Mouse (Mus musculus): Measurements from ENCODE around the gene Eif3g. TPM values are rescaled to one million over a fixed set of nuclear protein-coding genes. Genes with fewer than 3 reads are reported as not detected.

Eif3g gene
- polyA plus RNA-seq, 1 experiment from 2014 or later, result 334 TPM

DNA sequence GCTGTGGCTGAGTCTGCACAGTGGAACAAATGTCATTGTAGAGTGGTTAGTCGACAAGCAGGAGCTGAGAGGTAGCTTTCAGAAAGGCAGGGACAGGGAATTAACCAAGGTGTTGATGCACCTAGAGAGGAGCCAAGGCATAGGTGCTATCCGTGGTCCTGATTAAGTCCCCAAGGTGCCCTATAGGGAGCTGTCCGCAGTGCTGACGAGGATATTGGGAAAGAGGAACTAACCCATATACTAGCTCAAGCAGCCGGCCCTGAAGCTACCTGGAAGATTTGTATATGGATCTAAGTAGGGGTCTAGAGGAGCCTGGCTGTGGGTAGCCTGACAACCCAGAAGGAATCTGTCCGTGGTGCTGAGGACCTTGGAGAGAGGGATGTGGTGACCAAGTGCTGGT lies 41.3 kb downstream of the Eif3g start:
- Histone ChIP-seq H3K9ac (ENCODE audit: low read length) (no peak overlapping the region), H3K36me3 (ENCODE audit: control insufficient read depth, insufficient read depth, low read length) (no peaks in the 10 kb centered on the region), H3K4me2 (ENCODE audit: low read depth, low read length, severe bottlenecking) (no peak overlapping the region), H3K4me1 (replicated peaks; ENCODE audit: control insufficient read depth, insufficient read depth, low read length) (no peaks in the 10 kb centered on the region), H3K9me3 (ENCODE audit: control insufficient read depth, low read length) (no peaks in the 10 kb centered on the region), H3K27ac (ENCODE audit: low read depth, low read length) (no peak overlapping the region), H3K4me3 (ENCODE audit: low read depth, low read length) (no peak overlapping the region), H3K27me3 (ENCODE audit: control insufficient read depth, insufficient read depth, low read length) (no peaks in the 10 kb centered on the region)
- WGBS, result 10% methylated on average over 6 of the region's 6 CpGs
- DNase-seq (ENCODE audit: low spot score) (no peak), ATAC-seq (replicated peaks; ENCODE audit: low FRiP score) (no peak)

GRCm38 (mm10) chr9:20850179-20850578 lies 48.2 kb downstream of the Eif3g start:
- WGBS, result 89% methylated on average over 2 of the region's 2 CpGs
- no peak for DNase-seq (ENCODE audit: low spot score)
- H3K4me3 ChIP-seq (ENCODE audit: low read depth, low read length), result no peak overlapping the region
- no peaks in the 10 kb centered on the region for H3K4me1 ChIP-seq (replicated peaks; ENCODE audit: control insufficient read depth, insufficient read depth, low read length)
- no peak overlapping the region for H3K4me2 ChIP-seq (ENCODE audit: low read depth, low read length, severe bottlenecking)
- no peak for ATAC-seq (replicated peaks; ENCODE audit: low FRiP score)
- H3K9ac ChIP-seq (ENCODE audit: low read length), result no peak overlapping the region
- no peaks in the 10 kb centered on the region for H3K9me3 ChIP-seq (ENCODE audit: control insufficient read depth, low read length)
- H3K36me3 ChIP-seq (ENCODE audit: control insufficient read depth, insufficient read depth, low read length), result no peaks in the 10 kb centered on the region
- H3K27ac ChIP-seq (ENCODE audit: low read depth, low read length), result no peak overlapping the region
- no peaks in the 10 kb centered on the region for H3K27me3 ChIP-seq (ENCODE audit: control insufficient read depth, insufficient read depth, low read length)

Small RNA genes within 50 kb of the gene (microRNA-seq; reads per million reads assigned to microRNA genes)
- gene Mir7081 (ENCODE audit: insufficient number of aligned reads), result 2.5 reads per million

Other genes starting within 250 kb of the Eif3g start
- gene Pin1, start 246.5 kb downstream of the Eif3g start, polyA plus RNA-seq (2014; fragmentation: Nextera tagmentation; extraction: Ambion mirVana), result 63.0 and 72.5 TPM in 2 replicates
- gene Olfm2, start 152.3 kb downstream of the Eif3g start, polyA plus RNA-seq (2014; fragmentation: Nextera tagmentation; extraction: Ambion mirVana), result 15.4 and 19.8 TPM in 2 replicates
- 0.52 and 0.59 TPM in 2 replicates for gene Col5a3, start 83.6 kb downstream of the Eif3g start, polyA plus RNA-seq (2014; fragmentation: Nextera tagmentation; extraction: Ambion mirVana)
- gene Rdh8, start 80.1 kb downstream of the Eif3g start, polyA plus RNA-seq (2014; fragmentation: Nextera tagmentation; extraction: Ambion mirVana), result not detected in 2 replicates
- 1.3 and 1.6 TPM in 2 replicates for gene A230050P20Rik, start 30.0 kb downstream of the Eif3g start, polyA plus RNA-seq (2014; fragmentation: Nextera tagmentation; extraction: Ambion mirVana)
- 4.3 and 5.3 TPM in 2 replicates for gene Angptl6, start 18.9 kb downstream of the Eif3g start, polyA plus RNA-seq (2014; fragmentation: Nextera tagmentation; extraction: Ambion mirVana)
- gene Ppan, start 10.4 kb downstream of the Eif3g start, polyA plus RNA-seq (2014; fragmentation: Nextera tagmentation; extraction: Ambion mirVana), result 71.2 and 75.1 TPM in 2 replicates
- 93.4 and 94.8 TPM in 2 replicates for gene Dnmt1, start 61.3 kb upstream of the Eif3g start, polyA plus RNA-seq (2014; fragmentation: Nextera tagmentation; extraction: Ambion mirVana)
- 22.1 TPM in 2 replicates for gene S1pr2, start 78.2 kb upstream of the Eif3g start, polyA plus RNA-seq (2014; fragmentation: Nextera tagmentation; extraction: Ambion mirVana)
- 119 and 130 TPM in 2 replicates for gene Mrpl4, start 104.1 kb upstream of the Eif3g start, polyA plus RNA-seq (2014; fragmentation: Nextera tagmentation; extraction: Ambion mirVana)
- 4.2 and 4.8 TPM in 2 replicates for gene Icam1, start 117.4 kb upstream of the Eif3g start, polyA plus RNA-seq (2014; fragmentation: Nextera tagmentation; extraction: Ambion mirVana)
- gene Icam4, start 130.8 kb upstream of the Eif3g start, polyA plus RNA-seq (2014; fragmentation: Nextera tagmentation; extraction: Ambion mirVana), result 5.8 and 6.2 TPM in 2 replicates
- gene Icam5, start 133.4 kb upstream of the Eif3g start, polyA plus RNA-seq (2014; fragmentation: Nextera tagmentation; extraction: Ambion mirVana), result not detected in 2 replicates
- 1.2 and 2.9 TPM in 2 replicates for gene Zglp1, start 168.5 kb upstream of the Eif3g start, polyA plus RNA-seq (2014; fragmentation: Nextera tagmentation; extraction: Ambion mirVana)
- gene Gm49373, start 174.5 kb upstream of the Eif3g start, polyA plus RNA-seq (2014; fragmentation: Nextera tagmentation; extraction: Ambion mirVana), result 1.4 and 1.5 TPM in 2 replicates
- 46.9 and 54.6 TPM in 2 replicates for gene Fdx1l, start 175.0 kb upstream of the Eif3g start, polyA plus RNA-seq (2014; fragmentation: Nextera tagmentation; extraction: Ambion mirVana)
- 3.9 and 4.5 TPM in 2 replicates for gene Gm38431, start 193.4 kb upstream of the Eif3g start, polyA plus RNA-seq (2014; fragmentation: Nextera tagmentation; extraction: Ambion mirVana)
- gene Raver1, start 193.4 kb upstream of the Eif3g start, polyA plus RNA-seq (2014; fragmentation: Nextera tagmentation; extraction: Ambion mirVana), result 118 and 124 TPM in 2 replicates
- gene Tyk2, start 232.6 kb upstream of the Eif3g start, polyA plus RNA-seq (2014; fragmentation: Nextera tagmentation; extraction: Ambion mirVana), result 10.3 and 10.8 TPM in 2 replicates

All from forebrain, embryonic 11.5 days (tissue).